Mouse (Mus musculus) liver, adult 2 months (tissue): ENCODE data around the gene Elane. TPM values are rescaled to one million over a fixed set of nuclear protein-coding genes. Genes with fewer than 3 reads are reported as not detected.

Experiments used
- DNase-seq: peaks from one replicate; pipeline ENCODE4 v3.0.0-alpha.2; 2011; ENCODE audit warnings: low read depth, low spot score; ENCODE audit errors: extremely low read depth
- H3K27ac ChIP-seq: fragments of 200-500 bp; replicated peaks from 2 replicates; pipeline ENCODE4 v1.5.1; 2012; ENCODE audit warnings: low read depth, mild to moderate bottlenecking, control low read depth, inconsistent platforms, low read length; ENCODE audit not compliant: insufficient read depth
- H3K27me3 ChIP-seq: fragments of 200-500 bp; 2 replicates; pipeline ENCODE4 v1.6.1; 2012; ENCODE audit warnings: mild to moderate bottlenecking, moderate library complexity, low read length, inconsistent platforms; ENCODE audit not compliant: control insufficient read depth, insufficient read depth
- H3K36me3 ChIP-seq: fragments of 200-500 bp; 2 replicates; pipeline ENCODE4 v1.6.1; 2012; ENCODE audit warnings: low read length, inconsistent platforms; ENCODE audit not compliant: control insufficient read depth, insufficient read depth
- H3K4me1 ChIP-seq: fragments of 200-500 bp; 2 replicates; pipeline ENCODE4 v1.6.1; 2011; ENCODE audit warnings: low read length; ENCODE audit not compliant: control insufficient read depth, insufficient read depth
- H3K4me3 ChIP-seq: fragments of 200-500 bp; 2 replicates; pipeline ENCODE4 v1.5.1; 2011; ENCODE audit warnings: low read depth, mild to moderate bottlenecking, control low read depth, low read length, moderate library complexity; ENCODE audit not compliant: insufficient read depth
- H3K79me2 ChIP-seq: fragments of 200-500 bp; 2 replicates; pipeline ENCODE4 v1.6.1; 2012; ENCODE audit warnings: inconsistent platforms, mild to moderate bottlenecking, low read length, moderate library complexity; ENCODE audit not compliant: control insufficient read depth, insufficient read depth
- H3K9ac ChIP-seq: fragments of 200-500 bp; 2 replicates; pipeline ENCODE4 v1.6.1; 2012; ENCODE audit warnings: low read depth, mild to moderate bottlenecking, control low read depth, inconsistent platforms, low read length
- CTCF ChIP-seq: fragments of 200-500 bp; IDR thresholded peaks from 2 replicates; pipeline ENCODE4 v1.5.1; 2011; ENCODE audit warnings: low read depth, low read length, control low read depth
- POLR2A ChIP-seq: fragments of 200-500 bp; IDR thresholded peaks from 2 replicates; pipeline ENCODE4 v1.6.1; 2011; ENCODE audit warnings: low read length, control low read depth; ENCODE audit not compliant: insufficient read depth; ENCODE audit errors: extremely low read depth
- whole genome bisulfite sequencing: fragments of 180-500 bp; shearing (Covaris S2); methylation state at CpG from one replicate; pipeline ENCODE4 v1.1.7; 2018; 5-methylcytosine and 5-hydroxymethylcytosine counted together
- polyA plus RNA-seq: library from polyadenylated mRNA; depleted of rRNA; stranded (reverse); fragments of >200 nt; gene quantifications from 2 replicates; pipeline ENCODE4 v1.2.3, GENCODE M21; 2012
- total RNA-seq: library from RNA; depleted of rRNA; stranded (reverse); fragments of >200 nt; gene quantifications from 2 replicates; pipeline ENCODE4 v1.2.3, GENCODE M21; 2014

Gene Elane
- total and polyA plus RNA-seq, 2 experiments = 0.12 TPM; not detected in 1

DNA sequence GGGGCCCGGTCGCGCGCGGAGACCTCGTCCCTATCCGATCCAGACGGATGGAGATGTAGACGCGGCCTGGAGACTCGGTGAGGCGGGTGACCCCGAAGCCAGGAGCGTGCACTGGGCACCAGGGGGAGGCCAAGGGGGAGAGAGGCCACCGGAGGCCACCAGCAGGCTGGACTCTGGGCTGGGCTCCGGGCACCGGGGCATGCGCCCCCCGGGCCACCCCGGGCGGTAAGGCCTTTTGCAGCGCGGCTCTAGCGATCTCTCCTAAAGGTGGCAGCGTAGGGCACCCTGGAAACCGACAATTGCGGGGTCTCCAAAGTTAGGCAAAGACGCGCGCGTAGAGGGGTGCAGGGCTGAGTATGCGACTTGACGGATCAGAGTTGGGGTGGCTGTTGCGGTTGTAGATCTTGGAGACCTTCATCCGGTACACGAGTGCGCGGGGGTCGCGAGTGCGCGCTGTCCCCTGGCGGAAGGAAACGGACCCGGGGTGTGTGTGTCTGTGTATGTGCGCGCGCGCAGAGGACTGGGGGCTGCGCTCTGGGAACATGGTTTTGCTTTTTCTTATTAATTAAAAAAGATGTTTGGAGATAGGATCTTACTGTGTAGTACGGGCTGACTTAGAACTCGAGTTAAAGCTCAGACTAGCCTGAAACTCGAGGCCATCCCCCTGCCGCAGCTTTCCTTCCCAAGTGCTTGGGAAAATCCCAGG lies 41.4 kb downstream of the Elane start:
- Histone ChIP-seq H3K4me3 (peak overlapping the region; percentile 88), H3K27ac (peak overlapping the region; percentile 31), H3K4me1 (peaks cover 8% of the 10 kb centered on the region), H3K36me3 (no peaks in the 10 kb centered on the region), H3K27me3 (no peaks in the 10 kb centered on the region), H3K9ac (peak overlapping the region; percentile 87), H3K79me2 (no peaks in the 10 kb centered on the region)
- TF ChIP-seq POLR2A (no peak), CTCF (peak; percentile 11; the same call in 1 of the 2 replicates)
- DNase-seq = no peak
- WGBS = under 1% methylated on average over 54 of the region's 54 CpGs

- H3K4me1 ChIP-seq = peaks cover 10% of the 10 kb centered on the region
- no peaks in the 10 kb centered on the region for H3K36me3 ChIP-seq
- H3K4me3 ChIP-seq = peak overlapping the region; percentile 88
- no peak overlapping the region for H3K27ac ChIP-seq
- under 1% methylated on average over 28 of the region's 29 CpGs for WGBS
- DNase-seq = peak; percentile 54
- no peaks in the 10 kb centered on the region for H3K27me3 ChIP-seq
- TF ChIP-seq CTCF = no peak
- TF ChIP-seq POLR2A = no peak
- H3K9ac ChIP-seq = peak overlapping the region; percentile 87
- no peaks in the 10 kb centered on the region for H3K79me2 ChIP-seq
These were observed 42.1 kb downstream of the Elane start for GRCm38 (mm10) chr10:79928030-79928694.

- H3K36me3 ChIP-seq = no peaks in the 10 kb centered on the region
- TF ChIP-seq CTCF (no peak), POLR2A (no peak)
- H3K4me3 ChIP-seq = no peak overlapping the region
- H3K27me3 ChIP-seq = no peaks in the 10 kb centered on the region
- H3K27ac ChIP-seq = no peak overlapping the region
- no peaks in the 10 kb centered on the region for H3K79me2 ChIP-seq
- no peak overlapping the region for H3K9ac ChIP-seq
- WGBS = 43% methylated on average over 9 of the region's 9 CpGs
- DNase-seq = no peak
- H3K4me1 ChIP-seq = peaks cover 19% of the 10 kb centered on the region
These were observed 43.1 kb downstream of the Elane start for GRCm38 (mm10) chr10:79928907-79929701.

DNA sequence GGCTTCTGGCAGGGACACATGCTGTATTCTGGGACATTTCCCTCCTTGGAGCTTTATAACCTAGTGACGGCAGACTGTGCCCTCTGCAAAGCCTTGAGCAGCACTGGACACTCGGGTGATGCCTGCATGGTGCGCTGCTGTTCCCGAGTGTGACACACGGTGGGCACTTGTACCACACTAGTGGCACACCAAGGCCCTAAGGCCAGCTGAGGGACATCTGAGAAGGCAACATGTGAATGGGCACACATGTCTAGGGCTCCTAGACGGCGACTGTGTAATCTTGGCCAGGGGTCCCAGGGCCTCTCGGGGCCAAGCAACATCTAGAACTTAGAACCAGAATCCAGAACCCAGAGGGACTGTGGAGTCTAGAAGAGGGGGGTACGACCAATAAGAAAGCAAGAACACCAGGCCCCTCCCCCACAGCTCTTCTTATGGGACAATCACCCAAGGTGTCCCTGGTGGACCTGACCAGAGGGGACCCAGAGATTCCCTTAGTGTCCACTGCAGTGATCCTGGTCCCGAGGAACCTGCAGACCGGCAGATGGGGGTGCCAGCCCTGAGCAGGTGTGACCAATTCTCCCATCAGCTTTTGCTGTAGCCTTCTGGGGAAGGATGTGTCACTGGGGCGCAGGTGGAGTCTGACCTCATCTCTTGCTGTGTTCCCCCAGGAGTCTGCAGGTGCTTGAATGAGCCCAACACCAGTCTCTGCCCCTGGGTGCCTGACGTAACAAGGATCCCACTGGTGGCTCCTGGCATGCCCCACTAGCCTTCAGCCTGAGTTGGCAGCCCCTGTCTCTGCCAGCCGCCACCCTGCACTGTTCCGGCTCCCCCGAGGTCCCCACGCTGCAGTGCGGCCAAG lies 44.1 kb downstream of the Elane start:
- no peaks in the 10 kb centered on the region for H3K79me2 ChIP-seq
- H3K27ac ChIP-seq = no peak overlapping the region
- 90% methylated on average over 18 of the region's 18 CpGs for WGBS
- no peaks in the 10 kb centered on the region for H3K36me3 ChIP-seq
- H3K4me1 ChIP-seq = peaks cover 24% of the 10 kb centered on the region
- H3K27me3 ChIP-seq = no peaks in the 10 kb centered on the region
- no peak overlapping the region for H3K9ac ChIP-seq
- DNase-seq = no peak
- TF ChIP-seq CTCF (no peak), POLR2A (no peak)
- H3K4me3 ChIP-seq = no peak overlapping the region

DNA sequence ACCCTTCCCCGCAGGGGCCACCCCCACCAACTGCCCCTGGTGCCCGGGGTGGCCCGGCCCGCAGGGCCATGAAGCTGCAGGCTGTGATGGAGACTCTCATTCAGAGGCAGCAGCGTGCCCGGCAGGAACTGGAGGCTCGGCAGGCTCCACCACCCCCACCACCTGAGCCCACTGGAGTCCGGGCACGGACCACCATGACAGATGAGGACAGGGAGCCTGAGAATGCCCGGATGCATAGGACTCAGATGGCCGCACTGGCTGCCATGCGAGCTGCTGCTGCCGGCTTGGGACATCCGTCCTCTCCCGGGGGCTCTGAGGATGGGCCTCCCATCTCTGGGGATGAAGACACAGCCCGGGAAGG lies 44.8 kb downstream of the Elane start:
- peaks cover 25% of the 10 kb centered on the region for H3K4me1 ChIP-seq
- WGBS = 98% methylated on average over 16 of the region's 16 CpGs

More for the DNA sequence above, 44.8 kb downstream of the Elane start:
- no peaks in the 10 kb centered on the region for H3K36me3 ChIP-seq
- TF ChIP-seq CTCF (no peak), POLR2A (no peak)
- H3K27me3 ChIP-seq = no peaks in the 10 kb centered on the region
- no peak overlapping the region for H3K27ac ChIP-seq
- H3K4me3 ChIP-seq = no peak overlapping the region
- no peak overlapping the region for H3K9ac ChIP-seq
- no peak for DNase-seq
- no peaks in the 10 kb centered on the region for H3K79me2 ChIP-seq
